Mouse (Mus musculus) CH12.LX (cell line): Measurements from ENCODE around the gene Itgb2. TPM values are rescaled to one million over a fixed set of nuclear protein-coding genes. Genes with fewer than 3 reads are reported as not detected.

Experiments used
- DNase-seq: peaks from one replicate; pipeline ENCODE4 v3.0.0-alpha.2; 2013; ENCODE audit errors: extremely low read depth
- H3K27ac ChIP-seq: 2 replicates; pipeline ENCODE4 v1.5.1; 2012; ENCODE audit warnings: low read depth, mild to moderate bottlenecking, control low read depth, moderate library complexity; ENCODE audit not compliant: insufficient read depth
- H3K27me3 ChIP-seq: replicated peaks from 2 replicates; pipeline ENCODE3; 2012; ENCODE audit warnings: inconsistent platforms
- H3K36me3 ChIP-seq, 2 experiments: replicated peaks in 1 of 2; 2 replicates each; pipeline versions ENCODE3 to v1.6.1; 2012; ENCODE audit warnings: inconsistent platforms in 1 of 2, low read length in 1 of 2, mild to moderate bottlenecking in 1 of 2, mixed read lengths in 1 of 2, moderate library complexity in 1 of 2; ENCODE audit not compliant: control insufficient read depth in 1 of 2, insufficient read depth in 1 of 2
- H3K4me1 ChIP-seq, 2 experiments: 2 replicates each; pipeline ENCODE4 v1.6.1; 2012; ENCODE audit warnings: inconsistent platforms in 1 of 2, moderate library complexity in 1 of 2; ENCODE audit not compliant: insufficient read depth in 2 of 2, control insufficient read depth in 1 of 2
- H3K4me2 ChIP-seq: 2 replicates; pipeline ENCODE4 v1.6.1; 2012; ENCODE audit warnings: low read depth, mild to moderate bottlenecking, control low read depth; ENCODE audit not compliant: poor library complexity, insufficient read depth, severe bottlenecking
- H3K4me3 ChIP-seq, 3 experiments: fragments of 150-350 bp in 1 of 3; sonication (generic) in 1 of 3; replicated peaks in 1 of 3; 2 replicates each; pipeline versions ENCODE3 to v1.5.1; 2011 to 2012; ENCODE audit warnings: low read depth in 2 of 3, low read length in 2 of 3, mild to moderate bottlenecking in 2 of 3, moderate library complexity in 2 of 3, control low read depth in 1 of 3, improper control_type of control experiment in 1 of 3, inconsistent platforms in 1 of 3, mixed read lengths in 1 of 3; ENCODE audit not compliant: poor library complexity in 1 of 3
- H3K79me2 ChIP-seq: replicated peaks from 2 replicates; pipeline ENCODE4 v1.6.1; 2012; ENCODE audit warnings: mild to moderate bottlenecking, moderate library complexity; ENCODE audit not compliant: control insufficient read depth, poor library complexity, insufficient read depth, severe bottlenecking; ENCODE audit errors: extremely low read depth
- H3K9ac ChIP-seq: 2 replicates; pipeline ENCODE4 v1.6.1; 2012; ENCODE audit warnings: low read depth, mild to moderate bottlenecking, control low read depth, moderate library complexity; ENCODE audit not compliant: insufficient read depth
- H3K9me3 ChIP-seq: replicated peaks from 2 replicates; pipeline ENCODE3; 2012; ENCODE audit warnings: low read length, inconsistent platforms, mixed read lengths
- CHD2 ChIP-seq: IDR thresholded peaks from 2 replicates; pipeline ENCODE4 v1.6.1; 2011; ENCODE audit warnings: low read length, improper control_type of control experiment
- CTCF ChIP-seq, 2 experiments: IDR thresholded peaks in 1 of 2; conservative IDR thresholded peaks in 1 of 2; 2 replicates each; pipeline ENCODE4 v1.5.1; 2011 to 2012; ENCODE audit warnings: low read depth in 2 of 2, low read length in 2 of 2, improper control_type of control experiment in 1 of 2, inconsistent platforms in 1 of 2, mild to moderate bottlenecking in 1 of 2, moderate library complexity in 1 of 2
- EP300 ChIP-seq: IDR thresholded peaks from 2 replicates; pipeline ENCODE4 v1.6.1; 2011; ENCODE audit warnings: low read length, improper control_type of control experiment
- ETS1 ChIP-seq: conservative IDR thresholded peaks from 2 replicates; pipeline ENCODE4 v1.6.1; 2012; ENCODE audit warnings: low read depth, mild to moderate bottlenecking, inconsistent platforms, low read length, improper control_type of control experiment, moderate library complexity
- GABPA ChIP-seq: IDR thresholded peaks from 2 replicates; pipeline ENCODE4 v1.6.1; 2012; ENCODE audit warnings: low read depth, low read length, improper control_type of control experiment, inconsistent platforms; ENCODE audit not compliant: insufficient replicate concordance
- HCFC1 ChIP-seq: IDR thresholded peaks from 2 replicates; pipeline ENCODE4 v1.6.1; 2012; ENCODE audit warnings: low read depth, mild to moderate bottlenecking, inconsistent platforms, low read length, improper control_type of control experiment
- JUN ChIP-seq: IDR thresholded peaks from 2 replicates; pipeline ENCODE4 v1.6.1; 2011; ENCODE audit warnings: low read depth, mild to moderate bottlenecking, low read length, improper control_type of control experiment, moderate library complexity; ENCODE audit not compliant: insufficient read depth
- MAFK ChIP-seq: IDR thresholded peaks from 2 replicates; pipeline ENCODE4 v1.6.1; 2011; ENCODE audit warnings: low read length, improper control_type of control experiment; ENCODE audit not compliant: insufficient replicate concordance
- MAX ChIP-seq: IDR thresholded peaks from 2 replicates; pipeline ENCODE4 v1.6.1; 2011; ENCODE audit warnings: low read length, improper control_type of control experiment
- MAZ ChIP-seq: IDR thresholded peaks from 2 replicates; pipeline ENCODE4 v1.6.1; 2012; ENCODE audit warnings: low read depth, mild to moderate bottlenecking, inconsistent platforms, low read length, improper control_type of control experiment, moderate library complexity
- MXI1 ChIP-seq: IDR thresholded peaks from 2 replicates; pipeline ENCODE4 v1.6.1; 2011; ENCODE audit warnings: mild to moderate bottlenecking, low read depth, low read length, improper control_type of control experiment
- NRF1 ChIP-seq: IDR thresholded peaks from 2 replicates; pipeline ENCODE4 v1.6.1; 2014; ENCODE audit warnings: low read depth, mild to moderate bottlenecking, inconsistent platforms, low read length, improper control_type of control experiment, moderate library complexity
- POLR2AphosphoS2 ChIP-seq: IDR thresholded peaks from 2 replicates; pipeline ENCODE4 v1.6.1; 2011; ENCODE audit warnings: low read depth, low read length, improper control_type of control experiment
- RAD21 ChIP-seq: IDR thresholded peaks from 2 replicates; pipeline ENCODE4 v1.6.1; 2011; ENCODE audit warnings: low read depth, mild to moderate bottlenecking, low read length, improper control_type of control experiment, moderate library complexity
- SIN3A ChIP-seq: IDR thresholded peaks from 2 replicates; pipeline ENCODE4 v1.6.1; 2012; ENCODE audit warnings: low read length, improper control_type of control experiment, inconsistent platforms
- SMC3 ChIP-seq: IDR thresholded peaks from 2 replicates; pipeline ENCODE4 v1.6.1; 2011; ENCODE audit warnings: low read depth, low read length, improper control_type of control experiment
- TCF12 ChIP-seq: IDR thresholded peaks from 2 replicates; pipeline ENCODE4 v1.6.1; 2014; ENCODE audit warnings: low read depth, mild to moderate bottlenecking, inconsistent platforms, low read length, improper control_type of control experiment
- ZNF384 ChIP-seq: IDR thresholded peaks from 2 replicates; pipeline ENCODE4 v1.6.1; 2012; ENCODE audit warnings: low read depth, low read length, improper control_type of control experiment, inconsistent platforms
- dilution Hi-C: fragments of 300-500 bp; cut with MboI; formaldehyde crosslinking; loops from 2 replicates; pipeline ENCODE4 v1.14.3; 2020; ENCODE audit warnings: low sequenced_read_pairs; ENCODE audit not compliant: extremely low pct_unique_long_range_greater_than_20kb, extremely low pct_ligation_motif_present
- in situ Hi-C: fragments of 300-500 bp; cut with MboI; formaldehyde crosslinking; loops from 3 replicates; pipeline ENCODE4 v1.14.3; 2019; ENCODE audit warnings: low sequenced_read_pairs, low pct_ligation_motif_present, low pct_unique_long_range_greater_than_20kb, mixed read lengths
- polyA plus RNA-seq: library from polyadenylated mRNA; unstranded; fragments of >175 nt; gene quantifications from 2 replicates; pipeline ENCODE4 v1.2.1, GENCODE M21; 2012; ENCODE audit warnings: low read depth; ENCODE audit not compliant: insufficient read length
- total RNA-seq, 2 experiments: library from RNA; depleted of rRNA; stranded (reverse); fragments of 300-350 nt in 1 of 2; fragments of >200 nt in 1 of 2; gene quantifications; 2 replicates each; pipeline ENCODE4 v1.2.3; 2012 to 2014

Itgb2 gene
- total and polyA plus RNA-seq, 3 experiments = 32.6 to 54.1 (median 40.2) TPM

GRCm38 (mm10) chr10:77498254-77498653 is 31.8 kb upstream of the Itgb2 start:
- H3K4me1 ChIP-seq = no peaks in the 10 kb centered on the region

GRCm38 (mm10) chr10:77500636-77501035 is 29.4 kb upstream of the Itgb2 start:
- DNase-seq = no peak
- no peak for TF ChIP-seq ZNF384
- TF ChIP-seq MAFK = no peak
- no peak for TF ChIP-seq RAD21
- TF ChIP-seq JUN = no peak
- TF ChIP-seq HCFC1 = no peak
- TF ChIP-seq CHD2 = no peak
- TF ChIP-seq NRF1 = no peak
- no peak for TF ChIP-seq MAX
- in situ Hi-C loops = no loop called here
- H3K79me2 ChIP-seq = peaks cover 24% of the 10 kb centered on the region
- no peak overlapping the region for H3K4me3 ChIP-seq
- no peaks in the 10 kb centered on the region for H3K27me3 ChIP-seq
- dilution Hi-C loops = no loop called here
- no peak overlapping the region for H3K9ac ChIP-seq
- no peak overlapping the region for H3K4me2 ChIP-seq
- H3K4me1 ChIP-seq = peaks cover 2 to 11% of the 10 kb centered on the region in 2 experiments; a peak in 2 of 4 replicates
- no peak overlapping the region for H3K27ac ChIP-seq
- H3K36me3 ChIP-seq = peaks cover 79 to 92% of the 10 kb centered on the region in 2 experiments
- no peaks in the 10 kb centered on the region for H3K9me3 ChIP-seq

More at GRCm38 (mm10) chr10:77498254-77498653, 31.8 kb upstream of the Itgb2 start:
- DNase-seq = no peak
- no peak overlapping the region for H3K27ac ChIP-seq
- H3K27me3 ChIP-seq = no peaks in the 10 kb centered on the region
- dilution Hi-C loops (no loop called here), in situ Hi-C loops (loop anchor here (25.0 kb wide), 1 partner anchor 361 kb away; no protein-coding TSS in a partner anchor)
- H3K9me3 ChIP-seq = peaks cover 9% of the 10 kb centered on the region
- peaks cover 78 to 92% of the 10 kb centered on the region in 2 experiments for H3K36me3 ChIP-seq
- H3K4me2 ChIP-seq = no peak overlapping the region
- H3K4me3 ChIP-seq = no peak overlapping the region
- no peak for TF ChIP-seq MAX
- TF ChIP-seq, all 38 proteins: peak for 0
- Histone ChIP-seq H3K9ac (no peak overlapping the region), H3K79me2 (peaks cover 20% of the 10 kb centered on the region)

GRCm38 (mm10) chr10:77502967-77503922 is 26.8 kb upstream of the Itgb2 start:
- H3K9ac ChIP-seq = no peak overlapping the region

More at GRCm38 (mm10) chr10:77502967-77503922, 26.8 kb upstream of the Itgb2 start:
- in situ Hi-C loops = no loop called here
- Histone ChIP-seq H3K9me3 (no peaks in the 10 kb centered on the region), H3K79me2 (peaks cover 22% of the 10 kb centered on the region), H3K4me1 (peaks cover 18 to 37% of the 10 kb centered on the region in 2 experiments), H3K27ac (no peak overlapping the region), H3K36me3 (peaks cover 79 to 91% of the 10 kb centered on the region in 2 experiments), H3K27me3 (no peaks in the 10 kb centered on the region)
- dilution Hi-C loops = no loop called here
- DNase-seq = no peak
- TF ChIP-seq SMC3 (no peak), ETS1 (no peak), CHD2 (no peak), CTCF (conservative IDR thresholded peaks at IDR 0.05 in 1 of 2, IDR thresholded peaks at IDR 0.05 in 1 of 2; ENCODE audit: low read depth in 2 of 2, low read length in 2 of 2) (no peak), TCF12 (no peak), EP300 (no peak), GABPA (no peak), SIN3A (no peak), POLR2AphosphoS2 (no peak), MAZ (no peak), MAFK (no peak), MXI1 (no peak), ZNF384 (no peak)
- TF ChIP-seq, all 38 proteins: peak for 0
- H3K4me2 ChIP-seq = no peak overlapping the region
- no peak overlapping the region for H3K4me3 ChIP-seq
